Mouse (Mus musculus): ENCODE results near the gene Zbtb41.

DNA sequence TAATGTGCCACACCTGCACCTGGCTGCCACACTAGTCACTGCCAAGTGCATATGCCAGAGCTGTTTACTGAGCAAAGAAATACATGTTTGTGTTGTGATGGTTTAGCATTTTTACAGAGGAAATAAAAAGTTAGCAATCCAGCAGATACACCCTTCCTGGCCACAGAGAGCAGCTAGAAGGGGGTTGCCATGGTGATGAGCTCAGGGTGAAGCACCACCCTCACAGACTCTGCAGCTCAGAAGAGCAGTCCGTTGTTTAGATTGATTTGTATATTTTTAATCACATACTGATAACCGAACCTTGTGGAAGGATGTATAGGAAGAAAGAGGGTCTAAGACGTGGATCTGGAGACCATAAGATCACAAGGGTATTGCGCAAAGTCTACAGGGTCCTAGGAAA, 59.1 kb downstream of the Zbtb41 start:
- no peak for TF ChIP-seq CTCF (IDR thresholded peaks at IDR 0.05; ENCODE audit: borderline replicate concordance, insufficient read depth, low read length)
- TF ChIP-seq POLR2A (IDR thresholded peaks at IDR 0.05; ENCODE audit: low read depth, low read length), result no peak
